Mouse (Mus musculus): ENCODE results near the gene Rbks.
A peak's percentile ranks its signal among the peaks of the same experiment; 100 is the strongest.

Rbks gene

DNA sequence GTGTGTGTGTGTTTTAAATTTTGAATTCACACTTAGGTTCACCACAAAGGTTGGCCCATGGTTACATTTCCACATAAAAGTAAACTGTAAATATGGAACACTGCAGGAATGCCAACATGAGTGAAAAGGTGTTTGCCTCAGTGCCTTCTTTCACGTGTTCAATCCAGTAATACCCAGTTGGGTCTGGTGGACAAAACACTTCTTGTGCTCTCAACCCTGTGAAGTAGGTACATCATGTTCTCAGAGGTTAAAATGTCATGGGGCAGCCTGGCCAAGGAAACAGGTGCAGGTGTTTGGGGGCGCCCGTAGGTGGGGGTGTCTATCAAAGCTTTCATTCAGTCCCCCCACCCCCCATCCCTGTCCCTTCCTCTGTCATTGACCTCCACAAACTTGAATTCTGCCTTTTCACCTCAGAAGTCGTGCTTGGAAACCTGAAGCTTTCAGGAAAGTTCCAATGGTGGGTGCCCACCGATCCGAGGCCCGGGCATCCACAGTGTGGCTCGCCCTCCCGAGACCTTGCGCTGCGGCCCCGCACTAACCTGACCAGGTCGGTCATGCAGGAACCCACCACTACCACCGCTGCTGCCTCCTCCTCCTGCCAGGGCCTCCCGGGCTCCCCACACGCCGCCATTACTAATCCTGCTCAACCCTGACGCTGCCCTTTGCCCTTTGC is at the start of gene Rbks:
Gene Rbks (minus strand): TSS at position 657 of the 673 bp plus-strand sequence.
- no peak for DNase-seq (ENCODE audit: low spot score in 2 of 2)

DNA sequence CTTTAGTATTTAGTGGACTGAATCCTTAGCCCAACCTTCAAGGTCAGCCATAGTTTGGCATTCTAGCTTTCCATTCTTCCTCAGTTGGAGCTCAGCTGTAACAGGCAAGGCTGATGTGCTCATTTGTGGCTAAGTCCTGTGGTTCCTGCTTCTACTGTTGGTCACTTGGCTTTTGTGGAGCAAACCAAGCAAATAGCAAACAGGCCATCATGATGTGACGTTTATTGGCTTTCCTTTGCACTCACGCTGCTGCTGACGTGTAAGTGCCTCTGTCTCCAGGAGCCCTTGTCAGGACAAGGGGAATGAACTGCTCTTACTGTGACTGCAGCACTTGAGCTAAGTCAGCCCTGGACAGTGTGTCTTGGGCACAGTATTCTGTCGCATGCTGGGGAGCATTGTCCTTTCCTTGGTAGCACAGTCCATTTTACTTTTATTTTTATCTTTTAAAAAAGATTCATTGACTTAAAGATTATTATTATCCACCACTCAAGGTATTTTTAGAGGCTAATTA is 45.1 kb upstream of the Rbks start:
- no peak for DNase-seq (ENCODE audit: low spot score in 2 of 2)

DNA sequence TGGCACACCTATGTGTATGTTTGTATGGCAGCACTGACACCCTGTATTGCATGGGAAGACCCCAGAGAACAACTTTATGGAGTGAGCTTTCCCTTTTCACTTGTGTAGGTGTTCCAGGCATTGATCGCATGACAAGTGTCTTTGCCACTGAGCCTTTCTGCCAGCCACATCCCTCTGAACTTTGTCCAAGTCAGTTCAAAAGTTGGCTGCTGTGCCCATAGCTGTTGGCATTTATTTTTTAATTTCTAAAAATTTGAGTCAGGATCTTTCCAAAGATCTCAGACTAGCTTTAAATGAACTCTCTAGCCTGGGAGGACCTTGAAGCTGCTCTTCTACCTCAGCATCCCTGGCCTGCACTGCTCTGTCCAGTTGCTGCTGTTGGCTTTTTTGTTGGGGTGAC is 44.5 kb upstream of the Rbks start:
- DNase-seq (ENCODE audit: low spot score in 2 of 2): no peak

DNA sequence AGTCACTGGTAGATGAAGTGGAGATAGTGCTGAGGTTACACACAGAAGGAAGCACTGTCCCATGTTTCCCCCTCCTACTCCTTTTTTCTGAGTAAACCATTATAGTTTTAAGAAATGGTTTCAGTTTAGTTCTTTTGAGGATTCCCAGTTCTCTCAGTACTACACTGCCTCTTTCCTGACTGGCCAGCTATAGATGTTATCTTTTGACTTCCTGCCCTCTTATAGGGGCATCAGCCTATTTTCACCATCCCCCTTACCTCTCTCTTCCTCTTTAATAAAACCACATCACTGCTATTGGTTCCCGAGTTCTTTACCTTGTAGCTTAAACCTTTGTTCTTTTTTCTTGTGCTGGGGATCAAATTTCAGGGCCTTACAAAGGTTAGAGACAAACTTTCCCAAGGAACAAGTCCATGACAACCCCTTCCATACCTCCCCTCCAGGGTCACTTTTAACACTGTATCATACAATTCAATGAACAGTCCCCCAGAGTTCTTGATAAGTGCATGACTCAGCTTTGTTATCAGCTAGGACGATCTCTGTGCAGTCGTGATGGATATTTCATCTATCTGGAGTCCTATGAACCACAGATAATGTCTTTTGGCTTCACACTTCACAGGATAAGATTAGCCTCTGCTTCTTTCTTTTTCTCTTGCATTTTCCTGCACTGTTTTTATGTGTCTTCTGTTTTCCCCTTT is 35.4 kb upstream of the Rbks start:
- no peak for DNase-seq (ENCODE audit: low spot score in 2 of 2)

DNA sequence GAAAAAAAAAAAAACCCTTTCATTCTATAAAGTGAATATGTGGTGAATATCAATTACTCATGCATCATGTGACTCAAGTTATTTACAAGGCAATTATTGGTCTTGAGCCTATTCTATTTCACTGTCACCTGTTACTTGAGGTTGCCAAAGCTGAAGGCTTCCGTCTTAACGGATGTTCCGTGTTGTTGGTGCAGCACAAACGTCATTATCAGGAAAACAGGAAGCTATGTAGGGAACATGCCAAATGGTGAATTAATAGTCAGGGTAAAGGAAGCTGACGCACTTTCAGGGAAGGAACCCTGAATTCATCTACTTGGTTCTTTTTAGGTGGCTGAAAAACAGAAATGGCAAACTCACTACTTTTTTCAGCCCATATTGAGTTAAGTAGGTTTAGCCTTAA is 30.0 kb upstream of the Rbks start:
- DNase-seq (ENCODE audit: low spot score in 2 of 2): no peak

DNA sequence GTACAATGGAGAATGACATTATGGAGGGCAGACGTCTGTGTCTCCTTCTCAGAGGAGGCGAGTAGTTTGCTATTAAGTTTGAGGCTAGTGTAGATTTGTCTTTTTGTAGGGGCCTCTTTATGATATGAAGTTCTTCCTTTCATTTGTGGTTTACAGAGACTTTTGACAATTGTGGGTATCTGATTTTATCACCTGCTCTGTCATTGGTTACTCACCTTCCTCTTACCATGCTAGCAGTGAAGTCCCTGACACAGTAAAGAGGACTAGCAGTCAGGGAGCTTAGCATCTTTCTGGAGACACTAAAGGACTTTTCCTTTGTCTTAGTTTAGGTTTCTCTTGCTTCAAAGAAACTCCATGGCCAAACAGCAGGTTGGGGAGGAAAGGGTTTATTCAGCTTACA is 28.5 kb upstream of the Rbks start:
- DNase-seq (ENCODE audit: low spot score in 2 of 2): no peak

DNA sequence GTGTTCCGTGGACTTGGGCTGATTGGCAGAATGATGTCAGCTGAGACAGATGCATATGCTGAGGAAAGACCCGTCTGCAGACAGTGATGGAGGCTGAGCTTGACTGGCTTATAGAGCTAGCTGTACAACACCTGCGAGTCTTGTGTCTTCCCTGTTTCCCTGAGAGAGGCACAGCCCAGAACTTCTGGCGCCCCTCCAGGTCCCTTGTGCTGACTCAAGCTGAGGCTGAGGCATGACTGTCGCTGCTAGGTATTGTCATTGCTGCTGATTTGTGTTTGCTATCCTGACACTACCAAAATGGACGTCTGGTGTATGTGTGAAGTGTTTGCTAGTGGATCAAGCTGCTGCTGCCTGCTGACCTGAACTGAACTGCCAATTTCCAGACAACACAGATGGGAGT is 27.1 kb upstream of the Rbks start:
- DNase-seq (ENCODE audit: low spot score in 2 of 2): no peak

DNA sequence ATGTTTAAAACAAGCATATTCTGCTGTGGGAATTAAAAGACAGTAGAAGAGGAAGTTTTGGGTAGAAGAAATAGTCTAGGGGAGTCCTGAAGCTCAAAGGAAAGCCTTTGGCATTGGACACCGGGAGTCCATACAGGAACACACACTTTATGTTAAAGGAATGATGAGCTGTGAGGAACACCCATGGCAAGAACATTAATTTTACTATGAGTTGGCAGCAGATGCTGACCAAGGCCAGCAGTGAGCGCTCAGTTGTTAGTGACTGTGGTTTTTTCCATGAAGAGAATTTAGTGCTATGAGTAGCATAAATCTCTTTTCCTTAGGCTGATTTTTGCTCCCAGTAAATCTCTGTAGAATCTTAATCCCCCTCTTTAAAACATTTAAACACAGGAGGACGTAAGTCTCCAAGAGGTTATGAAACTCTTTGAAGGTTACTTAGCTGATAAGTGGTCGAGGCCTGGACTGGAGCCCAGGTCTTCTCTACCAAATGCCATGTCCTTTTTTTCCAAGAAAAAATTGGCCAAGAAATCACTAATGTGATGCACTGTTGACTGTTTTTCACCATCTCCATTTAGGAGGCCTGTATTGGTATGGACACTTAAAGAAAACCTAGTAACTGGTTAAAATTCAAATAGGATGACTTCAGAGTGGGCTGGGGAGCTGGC is 18.2 kb upstream of the Rbks start:
- no peak for DNase-seq (ENCODE audit: low spot score in 2 of 2)

DNA sequence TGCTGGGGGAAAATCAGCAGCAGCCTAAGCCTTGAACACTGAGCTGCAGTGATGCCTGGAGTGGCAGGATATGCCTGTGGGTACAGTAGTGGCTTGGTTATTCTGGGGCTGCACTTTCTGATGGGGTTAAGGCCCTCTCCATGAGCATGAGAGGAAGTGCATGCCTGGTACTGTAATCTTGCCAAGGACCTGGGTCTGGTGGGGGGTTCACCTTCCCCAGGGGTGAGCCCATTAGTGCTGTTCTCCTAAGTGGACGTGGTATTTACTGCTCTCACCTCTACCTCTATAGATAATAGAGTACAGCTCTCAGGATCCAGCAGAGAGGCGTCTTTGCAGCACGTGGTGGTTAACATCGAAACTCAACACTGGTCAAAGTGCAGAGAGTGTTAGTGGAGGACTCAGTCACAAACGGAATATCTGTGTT is 16.4 kb upstream of the Rbks start:
- no peak for DNase-seq (ENCODE audit: low spot score in 2 of 2)

DNA sequence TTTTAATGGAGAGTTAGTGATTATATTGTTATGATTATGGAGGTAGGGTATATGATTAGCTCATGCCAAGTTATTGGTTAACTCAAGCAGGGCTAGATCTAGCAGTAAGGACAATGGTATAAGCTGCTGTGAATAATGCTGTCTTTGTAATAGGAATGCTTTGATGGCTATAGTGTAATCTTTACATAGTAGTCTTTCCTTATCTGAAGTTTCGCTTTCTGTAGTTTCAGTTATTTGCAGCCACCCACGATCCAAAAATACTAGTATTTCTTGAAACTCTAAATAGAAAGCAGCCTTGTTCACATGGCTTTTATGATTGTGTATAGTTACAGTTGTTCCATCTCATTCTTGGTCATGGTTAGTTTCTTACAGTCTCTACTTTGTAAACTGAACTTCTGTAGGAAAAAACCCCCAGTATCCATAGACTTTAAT is 15.9 kb upstream of the Rbks start:
- no peak for DNase-seq (ENCODE audit: low spot score in 2 of 2)

DNA sequence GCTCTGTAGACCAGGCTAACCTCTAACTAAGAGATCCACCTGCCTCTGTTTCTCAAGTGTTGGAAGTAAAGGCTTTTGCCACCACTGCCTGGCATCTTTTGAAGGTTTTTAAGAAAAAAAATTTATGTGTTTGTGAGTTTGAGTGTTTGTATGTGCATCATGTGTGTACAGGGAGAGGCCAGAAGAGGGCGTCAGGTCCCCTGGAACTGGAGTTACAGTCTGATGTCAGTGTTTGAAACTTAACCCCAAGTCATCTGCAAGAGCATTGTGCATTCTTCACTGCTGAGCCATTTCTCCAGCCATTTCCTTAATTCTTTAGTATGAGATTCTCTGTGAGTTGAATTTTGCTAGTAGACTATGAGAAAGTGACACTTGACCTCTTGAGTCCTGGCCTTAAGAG is 12.0 kb upstream of the Rbks start:
- DNase-seq (ENCODE audit: low spot score in 2 of 2): no peak

DNA sequence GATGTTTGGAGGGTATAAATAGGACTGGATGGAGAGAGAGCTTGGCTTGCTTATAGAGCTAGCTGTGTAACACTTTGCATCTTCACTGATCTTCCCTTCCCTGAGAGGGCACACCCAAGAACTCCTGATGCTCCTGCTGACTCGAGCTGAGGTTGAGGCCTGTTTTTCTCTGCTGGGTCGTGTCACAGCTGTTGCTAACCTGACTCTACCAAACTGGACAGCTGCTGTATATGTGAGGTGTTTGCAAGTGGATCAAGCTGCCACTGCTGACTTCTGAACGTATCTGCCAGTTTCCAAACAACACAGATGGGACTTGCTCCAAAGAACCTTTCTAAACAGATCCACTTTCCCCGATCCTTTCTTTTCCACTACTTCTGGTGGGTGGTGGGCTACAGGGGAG is 9.4 kb upstream of the Rbks start:
- DNase-seq (ENCODE audit: low spot score in 2 of 2): no peak

DNA sequence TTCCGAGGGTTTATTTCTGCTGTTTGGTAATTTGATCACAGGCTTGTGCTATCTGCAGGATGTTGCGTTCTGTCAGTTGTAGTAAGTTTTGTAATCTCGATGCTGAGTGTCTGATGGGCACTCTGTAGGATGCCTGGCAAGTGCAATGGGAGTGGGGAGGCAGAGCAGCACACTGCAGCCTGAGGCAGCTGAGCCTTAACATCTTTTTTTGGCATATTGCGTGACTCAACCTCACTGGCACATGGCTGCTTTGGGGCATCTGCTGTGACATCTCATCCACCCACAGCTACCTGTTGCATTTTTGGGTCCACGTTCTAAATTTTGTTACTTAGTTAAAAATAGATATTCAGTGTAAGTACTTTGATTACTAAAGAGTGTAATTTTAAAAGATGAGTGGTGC is 7.5 kb upstream of the Rbks start:
- DNase-seq (ENCODE audit: low spot score in 2 of 2): no peak

DNA sequence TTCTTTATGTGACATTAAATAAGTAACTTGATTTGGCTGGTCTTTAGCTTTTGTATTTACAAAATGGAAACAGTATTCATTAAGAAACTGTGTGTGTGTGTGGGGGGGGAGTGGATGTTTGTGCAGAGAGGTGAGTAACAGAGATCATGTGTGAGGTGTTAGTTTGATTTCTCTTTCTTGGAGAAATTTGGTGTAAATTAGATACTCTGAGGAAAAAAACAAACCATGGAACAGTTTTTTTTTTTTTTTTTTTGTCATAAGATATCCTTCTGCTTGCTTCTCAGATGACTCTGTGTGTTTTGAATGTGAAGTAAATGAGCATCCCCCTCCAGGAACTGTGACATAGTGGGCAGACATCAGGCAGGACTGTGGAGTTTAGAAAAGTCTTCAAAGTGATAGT is 2.0 kb upstream of the Rbks start:
- no peak for DNase-seq (ENCODE audit: low spot score in 2 of 2)

DNA sequence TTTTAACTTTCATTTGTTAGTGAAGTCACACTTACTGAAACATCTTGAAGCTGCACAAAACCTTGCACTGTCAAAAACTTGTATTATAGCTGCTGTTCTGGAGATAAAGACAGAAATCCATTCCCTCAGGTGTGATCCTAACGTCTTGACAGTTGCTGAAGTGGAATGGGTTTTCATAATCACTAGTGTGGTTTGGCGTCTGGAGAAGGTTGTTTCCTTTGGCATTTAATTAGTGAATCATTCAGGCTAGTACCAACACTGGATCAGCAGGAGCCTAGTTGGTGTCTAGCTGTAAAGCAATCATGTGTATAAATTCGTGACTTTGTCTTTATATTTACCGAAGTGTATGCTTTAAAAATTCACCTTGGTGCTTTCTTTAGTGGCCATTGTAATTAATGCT is 1.5 kb upstream of the Rbks start:
- no peak for DNase-seq (ENCODE audit: low spot score in 2 of 2)

DNA sequence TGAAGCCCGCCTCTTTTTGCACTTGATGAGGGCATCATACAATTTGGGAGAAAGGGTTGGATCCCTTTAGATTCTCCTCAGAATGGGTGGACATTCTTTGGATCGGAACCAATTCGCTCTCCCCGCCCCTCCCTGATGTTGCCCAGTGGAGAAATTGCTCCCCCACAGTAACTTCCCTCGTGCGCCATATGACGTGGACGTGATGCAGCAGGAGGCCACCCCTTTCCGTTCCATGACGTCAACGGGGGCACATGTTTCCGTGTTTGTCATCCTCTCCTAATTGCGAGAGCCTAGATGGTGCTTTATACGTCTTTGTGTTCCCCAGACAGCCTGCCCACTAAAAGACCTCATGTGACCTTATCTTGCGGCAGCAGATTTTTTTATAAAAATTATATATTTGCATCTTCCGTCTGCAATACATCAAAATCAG is 885 bp upstream of the Rbks start:
- DNase-seq (ENCODE audit: low spot score in 2 of 2): peak; percentile 57 to 79

DNA sequence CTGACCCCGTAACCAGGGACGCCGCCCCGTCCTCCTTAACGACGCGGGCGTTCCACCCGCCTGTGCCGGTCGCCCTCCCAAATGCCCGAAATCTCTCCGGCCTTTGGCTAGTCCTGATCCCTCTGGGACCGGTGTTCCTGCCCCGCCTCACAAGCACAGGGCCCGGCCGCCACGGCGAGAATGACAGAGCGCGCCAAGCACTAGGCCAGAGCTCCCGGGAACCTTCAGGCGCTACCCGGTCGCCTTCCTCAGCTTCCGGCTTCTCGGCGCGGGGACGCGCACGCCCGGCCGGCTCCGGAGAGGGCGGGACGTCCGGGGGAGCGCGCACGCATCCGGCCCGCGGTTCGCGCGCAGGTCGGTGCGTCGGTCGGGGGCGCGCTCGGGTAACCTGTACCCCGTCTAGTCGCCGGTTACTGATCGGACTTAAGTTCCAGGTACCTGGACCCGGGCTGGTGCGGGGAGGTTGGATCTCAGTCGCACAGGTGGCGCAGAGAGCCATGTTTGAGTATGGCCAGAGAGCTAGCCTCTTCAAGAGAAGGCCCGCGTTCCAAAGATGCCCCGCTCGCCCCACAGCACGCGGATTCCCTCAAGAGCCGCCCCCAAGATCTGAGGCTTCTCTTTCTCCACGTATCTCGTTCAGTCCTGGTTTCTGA is 343 bp upstream of the Rbks start, which contains the start of gene Babam2:
Gene Babam2 (plus strand): TSS at position 41 of the 653 bp plus-strand sequence.
- peak; percentile 90 for DNase-seq (ENCODE audit: low spot score in 2 of 2)

DNA sequence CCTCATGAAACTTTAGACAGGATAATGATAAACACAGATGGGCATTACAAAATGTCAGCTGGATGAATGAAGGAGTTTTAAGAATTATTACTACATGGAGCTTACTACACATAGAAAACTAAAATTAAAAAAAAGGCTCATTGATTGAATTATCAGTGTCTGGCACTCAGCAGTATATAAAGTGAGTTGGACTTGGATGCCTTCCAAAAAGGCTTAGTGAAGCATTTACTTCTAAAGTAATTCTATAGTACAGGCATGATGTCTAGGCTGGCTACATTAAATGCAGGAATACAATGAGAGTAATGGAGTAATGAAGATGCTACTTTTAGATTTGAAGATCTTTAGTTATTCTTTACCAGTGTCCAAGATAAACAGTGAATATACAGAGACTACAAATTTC is 4.2 kb downstream of the Rbks start:
- DNase-seq (ENCODE audit: low spot score in 2 of 2): no peak

DNA sequence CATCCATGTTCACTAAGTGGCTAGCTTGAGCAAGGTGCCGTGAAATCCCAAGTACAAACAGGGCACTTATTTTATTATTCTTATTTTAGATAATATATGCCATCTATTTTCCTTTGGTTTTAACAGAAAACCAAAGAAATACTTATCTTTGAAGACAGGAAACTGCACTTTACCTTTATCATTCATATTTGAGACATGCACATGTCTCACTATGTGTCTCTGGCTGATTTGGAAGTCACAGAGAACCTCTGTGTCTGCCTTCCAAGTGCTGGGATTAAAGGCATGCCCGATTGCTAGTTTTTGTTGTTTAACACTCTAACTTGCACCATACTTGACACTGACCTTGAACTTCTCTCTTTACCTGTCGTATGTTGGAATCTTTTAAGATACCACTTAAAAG is 9.5 kb downstream of the Rbks start:
- DNase-seq (ENCODE audit: low spot score in 2 of 2): no peak

DNA sequence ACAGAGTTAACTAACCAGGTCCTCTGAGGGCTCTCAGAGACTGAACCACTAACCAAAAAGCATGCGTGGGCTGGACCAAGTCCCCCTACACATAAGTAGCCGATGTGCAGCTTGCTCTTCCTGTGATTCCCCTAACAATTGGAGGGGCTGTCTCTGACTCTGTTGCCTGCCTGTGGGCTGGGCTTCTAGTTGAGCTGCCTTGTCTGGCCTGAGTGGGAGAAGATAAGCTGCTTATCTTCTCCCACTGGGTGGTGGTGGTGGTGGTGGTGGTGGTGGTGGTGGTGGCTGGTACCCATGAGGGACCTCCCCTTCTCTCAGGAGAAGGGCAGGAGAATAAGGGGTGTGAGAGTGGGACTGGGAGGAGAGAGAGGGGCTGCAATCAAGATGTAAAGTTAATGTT is 11.4 kb downstream of the Rbks start:
- DNase-seq (ENCODE audit: low spot score in 2 of 2): no peak

DNA sequence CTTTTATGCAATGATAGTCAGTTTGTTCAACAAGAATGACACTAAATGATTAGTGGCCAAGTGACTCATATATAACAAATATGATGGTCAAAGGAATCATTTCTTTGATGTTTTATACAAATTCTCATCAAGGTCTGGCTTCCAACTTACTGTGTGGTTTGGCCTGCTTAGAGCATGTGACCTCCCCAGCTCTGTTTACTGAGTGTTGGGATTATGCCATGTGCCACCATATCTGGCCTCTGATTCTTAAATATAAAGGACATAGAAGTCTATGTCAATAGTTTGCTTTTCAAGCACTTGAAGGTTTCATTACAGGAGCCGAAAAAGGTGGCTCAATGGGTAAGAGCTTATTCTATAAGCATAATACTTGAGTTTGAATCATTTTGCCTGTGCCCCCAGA is 15.1 kb downstream of the Rbks start:
- no peak for DNase-seq (ENCODE audit: low spot score in 2 of 2)

DNA sequence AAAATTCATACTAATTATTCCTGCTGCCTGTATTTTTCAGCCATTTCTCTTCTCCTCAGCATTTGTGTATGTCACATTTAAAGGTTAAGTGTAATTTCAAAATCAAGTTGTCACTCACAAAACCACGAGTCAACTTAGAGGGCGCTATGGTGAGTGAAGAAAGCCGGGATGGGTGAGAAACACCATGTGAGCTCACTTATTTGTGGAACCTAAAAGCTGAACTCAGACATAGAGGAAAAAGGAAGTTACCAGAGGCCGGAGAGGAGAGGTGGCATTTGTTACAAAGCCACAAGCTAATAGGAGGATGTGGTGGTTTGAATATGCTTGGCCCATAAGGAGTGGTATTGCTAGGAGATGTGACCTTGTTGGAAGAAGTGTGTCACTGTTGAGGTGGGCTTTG is 17.2 kb downstream of the Rbks start:
- DNase-seq (ENCODE audit: low spot score in 2 of 2): no peak
